Mouse (Mus musculus) forebrain, embryonic 11.5 days (tissue): ENCODE results near the gene Prlhr. TPM values are rescaled to one million over a fixed set of nuclear protein-coding genes. Genes with fewer than 3 reads are reported as not detected.

ENCODE experiments used
- ATAC-seq: fragments of 200-750 bp; cut with Nextera tagmentation; replicated peaks from 2 replicates; pipeline ENCODE4 v1.8.0; 2017; ENCODE audit warnings: moderate TSS enrichment; ENCODE audit not compliant: low FRiP score
- DNase-seq: peaks from one replicate; pipeline ENCODE4 v3.0.0-alpha.2; 2017; ENCODE audit warnings: low spot score
- H3K27ac ChIP-seq: fragments of 300-500 bp; sonication (generic); 2 replicates; pipeline ENCODE4 v1.5.1; 2014; ENCODE audit warnings: low read depth, low read length
- H3K27me3 ChIP-seq: fragments of 300-500 bp; sonication (generic); 2 replicates; pipeline ENCODE4 v1.6.1; 2014; ENCODE audit warnings: mild to moderate bottlenecking, low read length, mixed read lengths; ENCODE audit not compliant: control insufficient read depth, insufficient read depth
- H3K36me3 ChIP-seq: fragments of 300-500 bp; sonication (generic); 2 replicates; pipeline ENCODE4 v1.6.1; 2014; ENCODE audit warnings: mild to moderate bottlenecking, low read length, moderate library complexity, mixed read lengths; ENCODE audit not compliant: control insufficient read depth, insufficient read depth
- H3K4me1 ChIP-seq: fragments of 300-500 bp; sonication (generic); replicated peaks from 2 replicates; pipeline ENCODE4 v1.6.1; 2014; ENCODE audit warnings: low read length, mixed read lengths; ENCODE audit not compliant: control insufficient read depth, insufficient read depth
- H3K4me2 ChIP-seq: fragments of 300-500 bp; sonication (generic); 2 replicates; pipeline ENCODE4 v1.6.1; 2014; ENCODE audit warnings: low read depth, mild to moderate bottlenecking, low read length, moderate library complexity, mixed read lengths; ENCODE audit not compliant: severe bottlenecking
- H3K4me3 ChIP-seq: fragments of 300-500 bp; sonication (generic); 2 replicates; pipeline ENCODE4 v1.5.1; 2014; ENCODE audit warnings: low read depth, low read length
- H3K9ac ChIP-seq: fragments of 300-500 bp; sonication (generic); 2 replicates; pipeline ENCODE4 v1.6.1; 2014; ENCODE audit warnings: low read length
- H3K9me3 ChIP-seq: fragments of 300-500 bp; sonication (generic); 2 replicates; pipeline ENCODE4 v1.6.1; 2016; ENCODE audit warnings: low read length, mixed read lengths; ENCODE audit not compliant: control insufficient read depth
- WGBS: fragments of 180-500 bp; shearing (Covaris S2); extraction: QIAGEN DNeasy Blood & Tissue Kit; methylation state at CpG from one replicate; pipeline ENCODE4 v1.1.7; 2014; 5-methylcytosine and 5-hydroxymethylcytosine counted together
- polyA plus RNA-seq: library from polyadenylated mRNA; unstranded; fragments of >200 nt; fragmentation: Nextera tagmentation; extraction: Ambion mirVana; gene quantifications from 2 replicates; pipeline ENCODE4 v1.2.1, GENCODE M21; 2014

The Prlhr gene
- polyA plus RNA-seq, 1 experiment from 2014 or later, result not detected

DNA sequence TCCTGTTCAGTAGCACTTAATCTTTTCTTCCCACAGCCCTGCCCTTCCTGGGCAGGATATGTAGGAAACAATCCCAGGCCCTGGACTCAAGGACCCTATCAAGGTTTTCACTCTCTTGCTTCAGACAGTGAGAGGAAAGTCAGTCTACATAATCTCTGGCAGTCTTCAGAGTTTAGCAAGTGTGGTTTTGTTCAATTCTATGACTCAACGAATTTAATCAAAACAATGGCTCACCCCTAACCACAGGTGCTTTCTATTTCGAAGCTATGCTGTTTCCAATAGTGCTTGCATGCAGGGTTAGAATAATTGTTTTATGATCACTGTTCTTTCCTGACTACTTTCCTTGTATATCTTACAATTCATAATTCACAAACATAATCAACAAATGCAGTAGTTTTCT, 9.7 kb upstream of the Prlhr start:
- no peaks in the 10 kb centered on the region for H3K4me1 ChIP-seq
- no peak overlapping the region for H3K4me2 ChIP-seq
- no peak overlapping the region for H3K27ac ChIP-seq
- WGBS, result 54% methylated on average over 2 of the region's 2 CpGs
- H3K9me3 ChIP-seq, result no peaks in the 10 kb centered on the region
- ATAC-seq (no peak), DNase-seq (no peak)
- H3K36me3 ChIP-seq, result no peaks in the 10 kb centered on the region
- H3K4me3 ChIP-seq, result no peak overlapping the region
- H3K9ac ChIP-seq, result no peak overlapping the region
- no peaks in the 10 kb centered on the region for H3K27me3 ChIP-seq

DNA sequence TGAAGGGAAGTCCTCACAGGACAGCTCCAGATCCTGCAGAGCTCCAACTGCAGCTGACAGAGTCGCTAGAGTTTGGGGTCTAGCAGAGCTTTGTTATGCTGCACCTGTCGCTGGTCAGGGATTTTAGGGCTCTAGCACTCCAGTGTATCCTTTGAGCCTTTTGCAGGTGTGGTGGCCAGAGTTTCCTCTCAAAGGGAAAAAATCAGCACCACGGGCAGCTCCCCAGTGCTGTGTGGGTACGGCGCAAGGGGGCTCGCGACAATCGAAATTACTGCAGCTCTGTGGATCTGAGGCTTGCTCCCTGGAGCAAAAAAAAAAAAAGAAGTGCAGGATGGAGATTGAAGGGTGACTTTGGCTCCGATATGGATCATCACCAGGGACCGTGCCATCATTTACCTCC, 742 bp upstream of the Prlhr start:
- no peaks in the 10 kb centered on the region for H3K9me3 ChIP-seq
- H3K36me3 ChIP-seq, result no peaks in the 10 kb centered on the region
- H3K4me3 ChIP-seq, result no peak overlapping the region
- no peak overlapping the region for H3K9ac ChIP-seq
- WGBS, result under 1% methylated on average over 10 of the region's 10 CpGs
- H3K27me3 ChIP-seq, result peaks cover 28% of the 10 kb centered on the region
- no peak overlapping the region for H3K27ac ChIP-seq
- DNase-seq (peak; percentile 84), ATAC-seq (no peak)
- peak overlapping the region; percentile 9; the same call in 1 of the 2 replicates for H3K4me2 ChIP-seq
- H3K4me1 ChIP-seq, result peaks cover 12% of the 10 kb centered on the region; the same call in 1 of the 2 replicates

DNA sequence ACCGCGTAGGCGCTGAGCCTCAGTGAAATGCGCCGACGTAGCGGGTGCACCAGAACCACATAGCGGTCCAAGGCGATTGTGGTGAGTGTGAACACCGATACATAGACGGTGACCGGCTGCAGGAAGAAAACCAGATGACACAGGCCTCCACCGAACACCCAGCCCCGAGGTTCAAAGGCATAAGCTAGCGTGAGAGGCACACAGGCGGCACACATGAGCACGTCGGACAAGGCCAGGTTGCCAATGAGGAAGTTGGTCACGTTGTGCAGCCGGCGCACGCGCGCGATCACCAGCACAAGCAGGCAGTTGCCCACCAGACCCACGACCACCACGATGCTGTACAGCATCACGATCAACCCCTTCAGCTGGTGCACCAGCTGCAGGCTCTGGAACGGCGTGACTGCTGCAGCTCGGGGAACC, 506 bp downstream of the Prlhr start:
- no peaks in the 10 kb centered on the region for H3K36me3 ChIP-seq
- WGBS, result 12% methylated on average over 31 of the region's 31 CpGs
- no peak overlapping the region for H3K9ac ChIP-seq
- no peak overlapping the region for H3K27ac ChIP-seq
- peak overlapping the region; percentile 56 for H3K4me2 ChIP-seq
- DNase-seq (peak; percentile 54), ATAC-seq (no peak)
- H3K27me3 ChIP-seq, result peaks cover 28% of the 10 kb centered on the region
- H3K4me3 ChIP-seq, result peak overlapping the region; percentile 29
- H3K4me1 ChIP-seq, result peaks cover 12% of the 10 kb centered on the region; the same call in 1 of the 2 replicates
- H3K9me3 ChIP-seq, result no peaks in the 10 kb centered on the region

DNA sequence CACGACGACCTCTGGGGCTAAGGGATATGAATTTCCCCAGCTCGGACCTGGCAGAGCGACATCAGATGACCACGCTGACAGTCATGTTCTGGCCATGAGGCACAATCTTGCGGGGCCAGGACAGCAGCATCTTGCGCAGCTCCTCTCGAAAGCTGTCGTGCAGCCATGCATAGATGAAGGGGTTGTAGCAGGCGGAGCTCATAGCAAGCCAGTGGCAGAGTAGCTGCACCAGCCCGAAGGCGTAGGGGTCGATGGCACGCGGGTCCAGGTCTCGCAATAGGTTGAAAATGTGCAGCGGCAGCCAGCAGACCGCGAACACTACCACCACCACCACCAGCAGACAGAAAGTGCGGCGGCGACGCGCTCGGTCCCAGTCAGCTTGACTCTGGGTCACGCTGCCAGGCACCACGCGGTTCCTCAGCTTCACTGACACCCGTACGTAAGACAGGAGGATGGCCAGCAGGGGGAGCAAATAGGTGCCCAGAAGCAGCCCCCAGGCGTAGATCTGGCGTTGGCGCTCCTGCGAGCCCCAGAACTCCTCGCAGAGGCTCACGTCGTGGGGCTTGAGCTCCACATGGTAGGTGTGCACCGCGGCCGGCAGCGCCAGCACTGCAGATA, 1.0 kb downstream of the Prlhr start:
- peak; percentile 88 for DNase-seq
- peak overlapping the region; percentile 29 for H3K4me3 ChIP-seq
- peaks cover 12% of the 10 kb centered on the region; the same call in 1 of the 2 replicates for H3K4me1 ChIP-seq
- H3K36me3 ChIP-seq, result no peaks in the 10 kb centered on the region
- no peak overlapping the region for H3K27ac ChIP-seq
- H3K9ac ChIP-seq, result no peak overlapping the region
- peak overlapping the region; percentile 56 for H3K4me2 ChIP-seq
- 2% methylated on average over 41 of the region's 41 CpGs for WGBS
- peaks cover 28% of the 10 kb centered on the region for H3K27me3 ChIP-seq
- H3K9me3 ChIP-seq, result no peaks in the 10 kb centered on the region
- peak; percentile 79 for ATAC-seq

DNA sequence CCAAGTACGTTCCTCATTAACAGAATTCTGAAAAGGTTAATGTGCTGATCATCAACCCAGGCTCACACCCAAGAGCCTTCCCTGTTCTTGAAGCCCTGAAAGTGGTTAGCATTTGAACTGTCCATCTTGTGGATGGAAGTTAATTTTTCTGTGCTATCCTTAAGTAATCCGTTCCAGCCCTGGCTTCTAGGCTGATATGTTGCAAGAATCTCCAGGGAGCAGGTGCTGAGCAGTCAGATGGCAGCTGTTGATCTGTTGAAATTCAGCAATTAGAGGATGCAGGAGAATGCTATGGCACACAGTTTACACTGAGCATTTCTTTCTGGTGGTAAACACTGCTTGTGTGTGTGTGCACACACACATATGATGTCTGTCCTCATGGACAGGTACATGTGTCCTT, 2.4 kb downstream of the Prlhr start:
- peaks cover 12% of the 10 kb centered on the region; the same call in 1 of the 2 replicates for H3K4me1 ChIP-seq
- H3K27ac ChIP-seq, result no peak overlapping the region
- H3K9ac ChIP-seq, result no peak overlapping the region
- H3K4me3 ChIP-seq, result no peak overlapping the region
- H3K4me2 ChIP-seq, result no peak overlapping the region
- H3K27me3 ChIP-seq, result peaks cover 28% of the 10 kb centered on the region
- 73% methylated on average over 2 of the region's 2 CpGs for WGBS
- DNase-seq, result no peak
- H3K36me3 ChIP-seq, result no peaks in the 10 kb centered on the region
- H3K9me3 ChIP-seq, result no peaks in the 10 kb centered on the region
- no peak for ATAC-seq

DNA sequence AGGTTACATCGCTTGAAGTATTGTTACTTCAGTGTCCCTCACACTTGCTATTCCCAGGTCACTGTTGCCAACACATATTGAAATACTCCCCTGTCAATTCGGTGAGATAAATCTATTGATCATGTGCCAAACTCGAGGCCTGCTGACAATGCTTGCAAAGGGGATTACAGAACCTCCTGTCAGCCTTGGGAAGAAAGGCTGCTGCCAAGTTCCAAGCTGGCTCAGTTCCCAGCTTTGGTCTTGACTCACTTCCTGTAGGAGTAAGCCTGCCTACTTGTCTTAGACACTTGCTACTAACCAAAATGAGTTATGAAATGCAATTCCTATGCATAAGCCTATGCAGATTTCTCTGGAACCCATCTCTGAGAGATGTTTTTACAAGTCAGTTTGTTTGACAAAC, 4.2 kb downstream of the Prlhr start:
- ATAC-seq, result no peak
- Histone ChIP-seq H3K4me3 (no peak overlapping the region), H3K9me3 (no peaks in the 10 kb centered on the region), H3K27me3 (peaks cover 28% of the 10 kb centered on the region), H3K9ac (no peak overlapping the region), H3K4me2 (no peak overlapping the region), H3K4me1 (peaks cover 12% of the 10 kb centered on the region; the same call in 1 of the 2 replicates), H3K36me3 (no peaks in the 10 kb centered on the region), H3K27ac (no peak overlapping the region)
- 46% methylated on average over 3 of the region's 3 CpGs for WGBS
- peak; percentile 55 for DNase-seq

DNA sequence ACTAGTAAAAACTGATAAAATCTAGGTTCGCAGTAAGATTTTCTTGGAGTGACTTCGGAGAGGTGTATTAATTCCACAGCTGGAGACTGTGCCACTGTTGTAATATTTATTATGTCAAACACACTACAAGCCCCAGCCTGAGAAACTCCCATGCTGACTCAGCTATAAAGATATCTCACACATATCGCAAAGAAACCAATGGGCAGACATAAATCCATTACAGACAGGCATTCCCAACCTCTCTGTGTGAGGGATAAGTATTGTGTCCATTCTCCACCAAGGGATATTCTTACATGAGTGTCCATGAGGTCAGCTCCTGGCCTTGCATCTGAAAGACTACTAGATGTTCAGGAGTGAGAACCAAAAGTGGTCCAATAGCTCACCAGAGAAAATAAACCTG, 4.7 kb downstream of the Prlhr start:
- H3K4me3 ChIP-seq, result no peak overlapping the region
- H3K9me3 ChIP-seq, result no peaks in the 10 kb centered on the region
- H3K9ac ChIP-seq, result no peak overlapping the region
- no peak overlapping the region for H3K27ac ChIP-seq
- ATAC-seq (no peak), DNase-seq (no peak)
- H3K4me1 ChIP-seq, result peaks cover 12% of the 10 kb centered on the region; the same call in 1 of the 2 replicates
- H3K36me3 ChIP-seq, result no peaks in the 10 kb centered on the region
- WGBS, result 94% methylated on average over 3 of the region's 3 CpGs
- no peak overlapping the region for H3K4me2 ChIP-seq
- H3K27me3 ChIP-seq, result peaks cover 25% of the 10 kb centered on the region

DNA sequence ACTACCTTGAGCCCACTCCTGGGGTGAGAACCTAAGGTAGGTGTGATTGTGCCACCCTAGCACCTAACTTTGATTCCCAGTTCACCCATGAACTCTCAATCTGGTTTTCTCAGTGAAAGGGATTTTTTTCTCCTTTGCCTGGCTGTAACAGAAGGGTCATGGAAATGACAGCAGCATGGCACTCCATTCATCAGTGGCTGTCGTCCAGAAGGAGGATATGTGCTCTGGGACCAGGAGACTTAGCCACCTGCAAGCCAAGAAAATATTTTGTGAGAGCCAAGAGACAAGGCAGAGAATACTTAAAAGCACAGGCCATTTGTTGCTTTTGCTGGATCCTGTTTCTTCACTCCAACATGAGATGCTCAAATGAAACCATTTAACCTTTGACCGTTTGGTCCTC, 6.6 kb downstream of the Prlhr start:
- no peak overlapping the region for H3K9ac ChIP-seq
- no peak overlapping the region for H3K4me2 ChIP-seq
- no peaks in the 10 kb centered on the region for H3K9me3 ChIP-seq
- no peak overlapping the region for H3K4me3 ChIP-seq
- DNase-seq (no peak), ATAC-seq (no peak)
- no peak overlapping the region for H3K27ac ChIP-seq
- WGBS, result 61% methylated on average over 2 of the region's 2 CpGs
- peaks cover 7% of the 10 kb centered on the region for H3K27me3 ChIP-seq
- no peaks in the 10 kb centered on the region for H3K36me3 ChIP-seq
- no peaks in the 10 kb centered on the region for H3K4me1 ChIP-seq

DNA sequence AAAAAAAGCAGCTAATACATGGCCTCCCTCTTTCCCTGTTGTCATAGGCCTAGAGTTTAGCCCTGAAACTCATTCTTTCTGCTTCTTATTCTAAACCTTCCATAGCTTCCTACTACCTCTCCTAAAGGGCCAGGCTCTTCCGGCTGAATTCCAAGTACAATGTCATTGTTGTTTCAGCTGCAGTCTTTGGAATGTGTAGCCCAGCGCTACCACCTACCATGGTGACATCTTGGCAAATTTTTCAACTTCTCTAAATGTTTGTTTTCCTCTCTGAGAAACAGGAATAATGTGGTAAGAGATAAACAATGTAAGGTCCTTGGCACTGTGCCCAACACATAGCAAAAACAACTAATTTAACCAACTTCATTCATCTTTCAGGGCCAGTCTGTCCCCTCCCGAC, 8.4 kb downstream of the Prlhr start:
- ATAC-seq, result no peak
- H3K9me3 ChIP-seq, result no peaks in the 10 kb centered on the region

More for the DNA sequence above, 8.4 kb downstream of the Prlhr start:
- DNase-seq, result no peak
- no peak overlapping the region for H3K4me2 ChIP-seq
- 74% methylated on average over 3 of the region's 3 CpGs for WGBS
- H3K4me1 ChIP-seq, result no peaks in the 10 kb centered on the region
- H3K27me3 ChIP-seq, result no peaks in the 10 kb centered on the region
- H3K27ac ChIP-seq, result no peak overlapping the region
- H3K36me3 ChIP-seq, result no peaks in the 10 kb centered on the region
- no peak overlapping the region for H3K4me3 ChIP-seq
- H3K9ac ChIP-seq, result no peak overlapping the region
